Mouse (Mus musculus): Measurements from ENCODE around the gene Cdk11b. TPM values are rescaled to one million over a fixed set of nuclear protein-coding genes. Genes with fewer than 3 reads are reported as not detected.

The Cdk11b gene
- total and polyA plus RNA-seq, 3 experiments, result 56.6 to 249 (median 113) TPM

DNA sequence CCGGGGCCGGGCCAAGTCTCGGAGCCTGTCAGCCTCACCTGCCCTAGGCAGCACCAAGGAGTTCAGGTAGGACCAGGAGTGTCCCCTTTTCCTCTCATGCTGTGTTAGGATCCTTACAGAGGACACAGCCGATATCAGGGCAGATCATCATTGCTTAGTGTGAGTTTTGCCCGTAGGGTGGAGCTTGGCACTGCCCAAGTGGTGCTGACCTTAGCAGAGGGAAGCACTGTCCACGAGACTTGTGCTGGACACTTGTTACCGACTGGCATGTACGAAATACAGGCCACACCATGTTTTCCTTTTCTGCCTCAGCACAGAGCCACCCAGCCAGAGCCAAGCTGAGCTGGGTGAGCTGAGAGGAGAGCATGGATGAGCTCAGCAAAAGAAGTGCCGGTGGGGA, 47.5 kb upstream of the Cdk11b start:
- no peak overlapping the region for H3K27ac ChIP-seq (ENCODE audit: control insufficient read depth, low read depth, low read length)
- peaks cover 24% of the 10 kb centered on the region for H3K79me2 ChIP-seq (ENCODE audit: control insufficient read depth, insufficient read depth, low read length, poor library complexity)
- no peaks in the 10 kb centered on the region for H3K9me3 ChIP-seq (replicated peaks; ENCODE audit: insufficient read depth, low read length)
- H3K9ac ChIP-seq (ENCODE audit: control insufficient read depth, low read depth, low read length, poor library complexity, severe bottlenecking), result no peak overlapping the region
- peaks cover 0 to 12% of the 10 kb centered on the region in 2 experiments for H3K4me1 ChIP-seq (ENCODE audit: control insufficient read depth in 1 of 2, insufficient read depth in 2 of 2, low read length in 2 of 2)
- TF ChIP-seq JUND (IDR thresholded peaks at IDR 0.05; ENCODE audit: low read depth, low read length) (no peak), GATA1 (IDR thresholded peaks at IDR 0.05; ENCODE audit: low read depth, low read length) (no peak), USF1 (IDR thresholded peaks at IDR 0.05; ENCODE audit: low read depth, low read length) (no peak), MAFK (IDR thresholded peaks at IDR 0.05; ENCODE audit: borderline replicate concordance, low read depth, low read length) (no peak), SMC3 (IDR thresholded peaks at IDR 0.05; ENCODE audit: low read depth, low read length) (no peak), NELFE (IDR thresholded peaks at IDR 0.05; ENCODE audit: low read depth, low read length) (no peak), SIN3A (IDR thresholded peaks at IDR 0.05; ENCODE audit: low read length) (no peak), TCF12 (IDR thresholded peaks at IDR 0.05; ENCODE audit: low read depth, low read length) (no peak), POLR2AphosphoS2 (IDR thresholded peaks at IDR 0.05; ENCODE audit: low read length) (no peak), POLR2A (IDR thresholded peaks at IDR 0.05; ENCODE audit: control insufficient read depth in 1 of 2, insufficient read depth in 1 of 2, low read depth in 1 of 2, low read length in 2 of 2, poor library complexity in 1 of 2) (no peak), EP300 (IDR thresholded peaks at IDR 0.05; ENCODE audit: low read depth in 1 of 2, low read length in 2 of 2) (no peak)
- H3K27me3 ChIP-seq (ENCODE audit: control insufficient read depth in 1 of 2, insufficient read depth in 2 of 2, low read length in 2 of 2), result no peaks in the 10 kb centered on the region
- H3K36me3 ChIP-seq (ENCODE audit: control insufficient read depth in 1 of 2, insufficient read depth in 2 of 2, low read length in 2 of 2), result peaks cover 11 to 18% of the 10 kb centered on the region in 2 experiments
- no peak for DNase-seq (ENCODE audit: low read depth, low spot score)
- H3K4me3 ChIP-seq (ENCODE audit: control insufficient read depth in 1 of 2, insufficient read depth in 1 of 2, low read depth in 2 of 2, low read length in 2 of 2), result no peak overlapping the region

DNA sequence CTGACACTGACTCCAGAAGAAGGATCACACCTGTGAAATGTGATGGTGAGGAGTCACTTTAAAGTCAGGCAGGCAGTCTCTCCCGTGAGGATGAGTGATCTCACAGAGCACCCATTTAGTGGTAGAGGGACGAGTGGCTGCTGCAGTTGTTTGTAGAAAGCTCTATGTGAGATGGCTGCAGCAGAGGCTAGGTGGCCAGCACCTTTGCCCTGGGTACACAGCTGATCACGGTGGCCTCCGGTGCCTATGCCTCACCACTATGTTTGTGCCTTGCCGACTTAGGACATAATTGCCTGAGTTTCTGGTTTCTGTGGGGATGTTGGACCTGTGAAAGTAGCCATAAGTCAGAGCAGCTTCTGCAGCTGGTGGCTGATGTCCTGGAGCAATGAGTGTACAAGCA, 46.9 kb upstream of the Cdk11b start:
- no peak for DNase-seq (ENCODE audit: low read depth, low spot score)
- TF ChIP-seq SMC3 (IDR thresholded peaks at IDR 0.05; ENCODE audit: low read depth, low read length), result no peak
- 0 out of 2 replicates have a peak, but pooled peaks have one; percentile 3 for TF ChIP-seq TAL1 (IDR thresholded peaks at IDR 0.05; ENCODE audit: low read length)
- H3K27ac ChIP-seq (ENCODE audit: control insufficient read depth, low read depth, low read length), result no peak overlapping the region
- peaks cover 19% of the 10 kb centered on the region for H3K79me2 ChIP-seq (ENCODE audit: control insufficient read depth, insufficient read depth, low read length, poor library complexity)
- no peak overlapping the region for H3K9ac ChIP-seq (ENCODE audit: control insufficient read depth, low read depth, low read length, poor library complexity, severe bottlenecking)
- peaks cover 8 to 19% of the 10 kb centered on the region in 2 experiments; a peak in 3 of 4 replicates for H3K36me3 ChIP-seq (ENCODE audit: control insufficient read depth in 1 of 2, insufficient read depth in 2 of 2, low read length in 2 of 2)
- peaks cover 0 to 9% of the 10 kb centered on the region in 2 experiments; a peak in 3 of 4 replicates for H3K4me1 ChIP-seq (ENCODE audit: control insufficient read depth in 1 of 2, insufficient read depth in 2 of 2, low read length in 2 of 2)
- no peaks in the 10 kb centered on the region for H3K9me3 ChIP-seq (replicated peaks; ENCODE audit: insufficient read depth, low read length)
- H3K27me3 ChIP-seq (ENCODE audit: control insufficient read depth in 1 of 2, insufficient read depth in 2 of 2, low read length in 2 of 2), result no peaks in the 10 kb centered on the region
- no peak overlapping the region for H3K4me3 ChIP-seq (ENCODE audit: control insufficient read depth in 1 of 2, insufficient read depth in 1 of 2, low read depth in 2 of 2, low read length in 2 of 2)

DNA sequence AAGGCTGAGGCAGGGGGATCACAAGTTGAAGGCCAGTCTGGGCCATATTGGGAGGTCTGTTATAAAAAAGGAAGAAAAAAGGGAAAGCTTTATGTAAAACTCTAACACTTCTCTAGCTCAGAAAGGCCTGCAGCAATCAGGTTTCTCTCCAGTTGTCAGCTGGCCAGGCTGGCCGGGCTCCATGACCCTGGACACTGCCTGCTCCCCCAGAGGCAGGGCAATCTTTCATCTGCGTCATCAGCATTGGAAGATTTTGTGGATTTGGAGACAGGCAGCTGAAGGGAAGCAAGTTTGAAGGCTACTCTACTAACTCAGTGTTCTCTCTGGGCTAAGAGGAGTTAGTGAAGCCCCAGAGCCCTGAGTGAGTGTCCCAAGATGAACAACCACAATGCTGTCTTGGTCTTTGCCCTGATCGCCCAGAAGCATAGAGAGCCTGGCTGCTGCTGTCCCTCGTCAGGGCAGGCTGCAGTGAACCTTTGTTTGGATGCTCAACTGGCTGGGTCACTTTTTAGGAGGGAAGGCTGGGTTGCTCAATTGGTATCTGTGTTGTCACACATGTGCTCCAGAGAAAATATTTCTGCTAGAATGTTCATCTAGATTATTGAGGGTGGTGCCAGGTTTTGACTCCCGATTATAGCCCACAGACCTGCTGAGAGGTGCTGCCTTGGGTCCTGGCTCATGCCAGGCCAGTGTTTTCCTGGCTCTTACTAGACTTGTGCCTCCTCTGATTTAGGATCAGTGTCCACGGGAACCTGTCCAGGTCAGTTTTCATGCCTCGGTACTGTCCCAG, 46.1 kb upstream of the Cdk11b start:
- peaks cover 15% of the 10 kb centered on the region for H3K79me2 ChIP-seq (ENCODE audit: control insufficient read depth, insufficient read depth, low read length, poor library complexity)
- no peaks in the 10 kb centered on the region for H3K9me3 ChIP-seq (replicated peaks; ENCODE audit: insufficient read depth, low read length)
- H3K36me3 ChIP-seq (ENCODE audit: control insufficient read depth in 1 of 2, insufficient read depth in 2 of 2, low read length in 2 of 2), result peaks cover 7 to 25% of the 10 kb centered on the region in 2 experiments; a peak in 3 of 4 replicates
- H3K4me1 ChIP-seq (ENCODE audit: control insufficient read depth in 1 of 2, insufficient read depth in 2 of 2, low read length in 2 of 2), result peaks cover 0 to 9% of the 10 kb centered on the region in 2 experiments; a peak in 3 of 4 replicates
- H3K9ac ChIP-seq (ENCODE audit: control insufficient read depth, low read depth, low read length, poor library complexity, severe bottlenecking), result no peak overlapping the region
- no peak for DNase-seq (ENCODE audit: low read depth, low spot score)
- TF ChIP-seq ZKSCAN1 (IDR thresholded peaks at IDR 0.05; ENCODE audit: low read depth, low read length) (no peak), POLR2A (IDR thresholded peaks at IDR 0.05; ENCODE audit: control insufficient read depth in 1 of 2, insufficient read depth in 1 of 2, low read depth in 1 of 2, low read length in 2 of 2, poor library complexity in 1 of 2) (0 out of 4 replicates have a peak, but pooled peaks of 1 of the 2 experiments have one; percentile 11)
- H3K27me3 ChIP-seq (ENCODE audit: control insufficient read depth in 1 of 2, insufficient read depth in 2 of 2, low read length in 2 of 2), result no peaks in the 10 kb centered on the region
- no peak overlapping the region for H3K4me3 ChIP-seq (ENCODE audit: control insufficient read depth in 1 of 2, insufficient read depth in 1 of 2, low read depth in 2 of 2, low read length in 2 of 2)
- H3K27ac ChIP-seq (ENCODE audit: control insufficient read depth, low read depth, low read length), result no peak overlapping the region
